Mouse (Mus musculus): ENCODE measurements around the gene Larp1b. TPM values are rescaled to one million over a fixed set of nuclear protein-coding genes. Genes with fewer than 3 reads are reported as not detected.

The Larp1b gene
- polyA plus RNA-seq, 1 experiment: 3.8 TPM

DNA sequence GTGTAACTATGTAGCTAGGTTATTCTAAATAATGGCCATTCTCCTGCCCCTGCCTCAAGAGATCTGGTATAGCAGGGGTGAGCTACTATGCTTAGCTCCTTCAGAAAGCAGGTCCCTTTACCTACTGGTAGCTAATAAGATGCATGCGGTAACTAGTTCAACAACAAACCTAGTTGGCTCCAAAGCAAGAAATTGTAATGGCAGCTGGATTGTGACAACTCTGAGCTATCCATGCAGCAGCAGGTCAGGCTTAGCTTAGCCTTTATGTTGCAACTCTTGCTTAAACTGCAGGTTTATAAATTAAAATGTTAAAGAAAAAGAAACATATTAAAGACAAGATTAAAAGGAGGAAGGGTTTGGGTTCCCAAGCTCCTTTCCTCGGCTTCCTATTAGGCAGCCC, 129.0 kb downstream of the Larp1b start:
- WGBS: 96% methylated on average over 2 of the region's 2 CpGs

GRCm38 (mm10) chr3:41080724-41081123, 131.1 kb downstream of the Larp1b start:
- TF ChIP-seq CTCF (IDR thresholded peaks at IDR 0.05; ENCODE audit: extremely low read depth, insufficient read depth, insufficient read length, insufficient replicate concordance): no peak
- TF ChIP-seq POLR2A (IDR thresholded peaks at IDR 0.05; ENCODE audit: low read depth, low read length): no peak
- 69% methylated on average over 3 of the region's 3 CpGs for WGBS
- H3K4me1 ChIP-seq (ENCODE audit: control insufficient read depth, insufficient read depth, insufficient read length): peaks cover 4% of the 10 kb centered on the region; the same call in 1 of the 2 replicates
- no peaks in the 10 kb centered on the region; the same call in 1 of the 2 replicates for H3K27me3 ChIP-seq (ENCODE audit: control insufficient read depth, insufficient read depth, low read length)
- H3K36me3 ChIP-seq (ENCODE audit: control insufficient read depth, insufficient read depth, low read length): no peaks in the 10 kb centered on the region
- no peak overlapping the region for H3K27ac ChIP-seq (ENCODE audit: insufficient read depth, low read length)
- no peak overlapping the region for H3K4me3 ChIP-seq (ENCODE audit: extremely low read depth, insufficient read depth, insufficient read length)
- no peak for DNase-seq (ENCODE audit: low read depth in 1 of 2, low spot score in 2 of 2)

More for the DNA sequence above, 129.0 kb downstream of the Larp1b start:
- H3K4me1 ChIP-seq (ENCODE audit: control insufficient read depth, insufficient read depth, insufficient read length): peaks cover 2% of the 10 kb centered on the region; the same call in 1 of the 2 replicates
- H3K27me3 ChIP-seq (ENCODE audit: control insufficient read depth, insufficient read depth, low read length): no peaks in the 10 kb centered on the region; the same call in 1 of the 2 replicates
- H3K4me3 ChIP-seq (ENCODE audit: extremely low read depth, insufficient read depth, insufficient read length): no peak overlapping the region
- DNase-seq (ENCODE audit: low read depth in 1 of 2, low spot score in 2 of 2): no peak
- H3K36me3 ChIP-seq (ENCODE audit: control insufficient read depth, insufficient read depth, low read length): no peaks in the 10 kb centered on the region
- TF ChIP-seq CTCF (IDR thresholded peaks at IDR 0.05; ENCODE audit: extremely low read depth, insufficient read depth, insufficient read length, insufficient replicate concordance) (no peak), POLR2A (IDR thresholded peaks at IDR 0.05; ENCODE audit: low read depth, low read length) (no peak)
- H3K27ac ChIP-seq (ENCODE audit: insufficient read depth, low read length): no peak overlapping the region

GRCm38 (mm10) chr3:41081474-41082301, 132.1 kb downstream of the Larp1b start:
- Histone ChIP-seq H3K27ac (ENCODE audit: insufficient read depth, low read length) (no peak overlapping the region), H3K4me3 (ENCODE audit: extremely low read depth, insufficient read depth, insufficient read length) (peak overlapping the region; percentile 96), H3K36me3 (ENCODE audit: control insufficient read depth, insufficient read depth, low read length) (no peaks in the 10 kb centered on the region), H3K4me1 (ENCODE audit: control insufficient read depth, insufficient read depth, insufficient read length) (peaks cover 4% of the 10 kb centered on the region; the same call in 1 of the 2 replicates), H3K27me3 (ENCODE audit: control insufficient read depth, insufficient read depth, low read length) (no peaks in the 10 kb centered on the region; the same call in 1 of the 2 replicates)
- WGBS: 9% methylated on average over 23 of the region's 23 CpGs
- TF ChIP-seq CTCF (IDR thresholded peaks at IDR 0.05; ENCODE audit: extremely low read depth, insufficient read depth, insufficient read length, insufficient replicate concordance) (no peak), POLR2A (IDR thresholded peaks at IDR 0.05; ENCODE audit: low read depth, low read length) (no peak)
- DNase-seq (ENCODE audit: low read depth in 1 of 2, low spot score in 2 of 2): no peak

DNA sequence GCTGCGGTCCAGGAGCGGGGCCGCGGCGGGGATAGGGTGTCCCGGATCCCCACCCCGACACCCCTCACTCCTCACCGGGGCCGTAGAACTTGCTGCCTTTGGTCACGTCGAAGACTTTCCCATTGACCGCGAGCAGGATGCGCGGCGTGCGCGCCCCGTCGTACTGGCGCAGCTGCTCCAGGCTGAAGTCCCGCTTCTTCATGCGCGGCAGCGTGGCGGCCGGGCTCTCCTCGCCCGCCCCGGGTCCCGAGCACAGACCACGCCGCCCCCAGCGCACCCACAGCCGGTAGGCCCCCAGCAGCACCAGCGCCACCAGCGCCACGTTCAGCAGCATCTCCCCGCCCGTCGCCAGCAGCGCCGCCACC, 132.9 kb downstream of the Larp1b start:
- WGBS: under 1% methylated on average over 42 of the region's 43 CpGs
- H3K27ac ChIP-seq (ENCODE audit: insufficient read depth, low read length): peak overlapping the region; percentile 68

DNA sequence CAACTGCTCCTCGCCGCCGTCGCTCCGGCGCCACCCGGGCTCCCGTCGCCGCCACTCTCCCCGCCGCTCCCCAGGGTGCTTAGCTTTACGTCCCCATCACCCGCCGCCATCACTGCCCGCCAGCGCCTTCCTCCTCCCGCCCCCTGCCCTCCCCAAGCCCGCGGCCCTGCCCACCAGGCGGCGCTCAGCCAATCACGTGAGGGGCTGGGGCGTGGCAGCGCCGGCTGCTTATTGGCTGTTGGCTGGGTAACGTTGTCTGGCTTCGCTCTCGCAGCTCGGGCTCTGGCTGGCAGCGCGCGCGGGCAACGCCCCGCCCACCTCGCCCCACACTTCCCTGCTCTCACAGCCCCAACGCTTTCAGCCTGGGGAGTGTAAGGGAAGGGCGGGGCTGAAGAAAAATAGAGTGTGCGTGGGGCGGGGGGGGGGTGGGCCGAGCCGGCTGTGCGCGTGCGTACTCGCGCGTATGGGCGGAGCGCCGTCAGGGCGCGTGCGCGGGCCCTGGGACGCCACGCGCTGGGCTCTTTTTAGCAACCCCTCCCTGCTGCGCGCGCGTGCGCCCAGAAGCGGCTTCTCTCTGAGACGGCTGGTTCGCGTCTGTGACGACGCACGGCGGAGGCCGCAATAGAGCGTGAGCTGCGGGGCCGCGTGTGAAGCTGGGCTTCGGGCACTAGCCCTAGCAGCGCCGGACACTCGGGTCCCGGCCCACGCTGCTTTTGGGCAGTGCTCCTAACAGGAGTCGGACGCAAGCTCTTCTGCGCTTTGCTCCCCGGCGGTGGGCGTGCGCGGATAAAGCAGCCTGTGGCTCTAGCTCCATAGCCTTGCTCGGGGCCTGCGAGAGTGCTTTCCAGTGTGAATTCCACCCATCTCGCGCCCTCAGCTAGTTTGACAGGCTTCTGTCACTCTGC, 133.5 kb downstream of the Larp1b start, which contains the start of gene Pgrmc2:
Gene Pgrmc2, minus strand, starts transcription at position 162 of the 905 bp plus-strand sequence.
- TF ChIP-seq POLR2A (IDR thresholded peaks at IDR 0.05; ENCODE audit: low read depth, low read length): peak; percentile 68
- no peak for TF ChIP-seq CTCF (IDR thresholded peaks at IDR 0.05; ENCODE audit: extremely low read depth, insufficient read depth, insufficient read length, insufficient replicate concordance)
- H3K4me1 ChIP-seq (ENCODE audit: control insufficient read depth, insufficient read depth, insufficient read length): peaks cover 4% of the 10 kb centered on the region; the same call in 1 of the 2 replicates
- peak within 1 kb of the TSS; percentile 80 for H3K27ac ChIP-seq (ENCODE audit: insufficient read depth, low read length)
- H3K27me3 ChIP-seq (ENCODE audit: control insufficient read depth, insufficient read depth, low read length): no peaks in the 10 kb centered on the region; the same call in 1 of the 2 replicates
- under 1% methylated on average over 92 of the region's 95 CpGs for WGBS
- peak; percentile 95 to 98 for DNase-seq (ENCODE audit: low read depth in 1 of 2, low spot score in 2 of 2)
- H3K36me3 ChIP-seq (ENCODE audit: control insufficient read depth, insufficient read depth, low read length): no peaks in the 10 kb centered on the region
- H3K4me3 ChIP-seq (ENCODE audit: extremely low read depth, insufficient read depth, insufficient read length): peak within 1 kb of the TSS; percentile 96

More for the DNA sequence above, 132.9 kb downstream of the Larp1b start:
- no peak for TF ChIP-seq POLR2A (IDR thresholded peaks at IDR 0.05; ENCODE audit: low read depth, low read length)
- no peak for TF ChIP-seq CTCF (IDR thresholded peaks at IDR 0.05; ENCODE audit: extremely low read depth, insufficient read depth, insufficient read length, insufficient replicate concordance)
- no peaks in the 10 kb centered on the region for H3K36me3 ChIP-seq (ENCODE audit: control insufficient read depth, insufficient read depth, low read length)
- DNase-seq (ENCODE audit: low read depth in 1 of 2, low spot score in 2 of 2): no peak
- no peaks in the 10 kb centered on the region; the same call in 1 of the 2 replicates for H3K27me3 ChIP-seq (ENCODE audit: control insufficient read depth, insufficient read depth, low read length)
- peaks cover 4% of the 10 kb centered on the region; the same call in 1 of the 2 replicates for H3K4me1 ChIP-seq (ENCODE audit: control insufficient read depth, insufficient read depth, insufficient read length)
- H3K4me3 ChIP-seq (ENCODE audit: extremely low read depth, insufficient read depth, insufficient read length): peak overlapping the region; percentile 96

- TF ChIP-seq CTCF (IDR thresholded peaks at IDR 0.05; ENCODE audit: extremely low read depth, insufficient read depth, insufficient read length, insufficient replicate concordance) (no peak), POLR2A (IDR thresholded peaks at IDR 0.05; ENCODE audit: low read depth, low read length) (no peak)
- peak overlapping the region; percentile 81 for H3K4me3 ChIP-seq (ENCODE audit: extremely low read depth, insufficient read depth, insufficient read length)
- no peaks in the 10 kb centered on the region for H3K36me3 ChIP-seq (ENCODE audit: control insufficient read depth, insufficient read depth, low read length)
- H3K27ac ChIP-seq (ENCODE audit: insufficient read depth, low read length): peak overlapping the region; percentile 80
- peaks cover 4% of the 10 kb centered on the region; the same call in 1 of the 2 replicates for H3K4me1 ChIP-seq (ENCODE audit: control insufficient read depth, insufficient read depth, insufficient read length)
- WGBS: under 1% methylated on average over 6 of the region's 6 CpGs
- no peaks in the 10 kb centered on the region; the same call in 1 of the 2 replicates for H3K27me3 ChIP-seq (ENCODE audit: control insufficient read depth, insufficient read depth, low read length)
- DNase-seq (ENCODE audit: low read depth in 1 of 2, low spot score in 2 of 2): no peak
Observed at GRCm38 (mm10) chr3:41083790-41084112, 134.1 kb downstream of the Larp1b start.
